Mouse (Mus musculus) heart, postnatal 25 days (tissue): ENCODE measurements around the gene Tspoap1. TPM values are rescaled to one million over a fixed set of nuclear protein-coding genes. Genes with fewer than 3 reads are reported as not detected.

ENCODE experiments used
- DNase-seq: peaks from one replicate; pipeline ENCODE4 v3.0.0; 2022; ENCODE audit warnings: low spot score
- intact Hi-C: fragments of 180-260 bp; cut with DNase I; formaldehyde crosslinking; loops from one replicate; pipeline ENCODE4 v1.15.1; 2025
- total RNA-seq, 2 experiments: library from RNA; stranded (reverse); gene quantifications; 2 replicates each; pipeline ENCODE4 v1.2.3; 2021

The Tspoap1 gene
- under 1 TPM; 0.14 to 0.42 TPM for total RNA-seq

DNA sequence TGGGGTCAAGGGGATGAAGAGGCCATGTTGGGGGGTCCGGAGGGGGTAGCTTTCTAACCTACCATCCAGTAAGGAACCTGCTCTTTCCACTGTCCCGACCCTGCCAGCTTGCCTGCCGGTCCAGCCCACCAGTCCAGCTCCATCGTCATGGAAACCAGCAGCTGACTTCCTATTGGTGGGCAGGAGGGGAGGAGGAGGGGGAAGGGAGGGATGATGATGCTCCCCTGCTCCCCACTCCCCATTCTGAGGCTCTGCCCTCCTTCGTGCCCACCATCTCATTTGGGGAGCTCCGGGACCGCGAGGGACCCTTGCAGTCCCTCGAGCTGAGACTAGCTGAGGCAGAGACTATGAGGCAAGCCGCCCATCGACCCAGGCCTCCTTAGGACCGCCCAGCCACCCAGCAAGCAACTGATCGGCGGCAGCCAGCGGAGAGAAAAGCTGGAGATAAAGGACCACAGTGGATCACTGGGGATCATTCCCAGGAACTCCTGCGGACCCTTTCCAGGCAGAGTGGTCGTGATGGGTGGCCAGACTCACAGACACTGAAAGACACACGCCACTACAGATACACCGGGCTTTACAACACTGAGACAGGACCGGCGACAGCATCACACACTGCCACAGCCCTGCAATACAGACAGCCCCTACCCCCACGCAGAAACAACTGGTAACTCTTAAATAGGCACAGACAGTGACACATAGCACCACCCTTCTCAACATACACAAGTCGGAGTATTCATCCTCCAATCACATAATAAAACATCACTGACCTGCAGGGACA lies at the start of gene Tspoap1:
Tspoap1 (plus strand) TSS at position 241 of the 781 bp plus-strand sequence.
- intact Hi-C loops: no loop called here
- no peak for DNase-seq

- DNase-seq: no peak
Observed at GRCm38 (mm10) chr11:87712188-87712587, 48.2 kb upstream of the Tspoap1 start.

GRCm38 (mm10) chr11:87715999-87716398 lies 44.3 kb upstream of the Tspoap1 start:
- DNase-seq: no peak

More at GRCm38 (mm10) chr11:87712188-87712587, 48.2 kb upstream of the Tspoap1 start:
- intact Hi-C loops: no loop called here

DNA sequence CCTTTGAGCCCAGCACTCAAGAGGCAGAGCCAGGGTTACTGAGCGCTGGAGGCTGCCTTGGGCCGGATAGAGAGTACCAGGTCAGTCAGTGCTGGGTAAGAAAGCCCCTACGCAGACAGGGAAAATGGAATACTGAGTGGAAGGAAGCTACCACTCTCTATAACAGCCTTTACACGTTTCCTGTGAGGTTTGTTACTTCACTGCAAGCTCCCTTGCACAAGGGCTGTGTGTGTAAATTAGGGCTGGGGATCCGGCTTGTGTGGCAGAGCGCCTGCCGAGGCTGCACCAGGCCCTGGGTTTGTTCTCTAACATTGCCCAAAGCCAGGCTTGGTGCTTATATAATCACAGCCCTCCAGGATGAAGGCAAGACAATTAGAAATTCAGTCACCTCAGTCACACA lies 40.8 kb upstream of the Tspoap1 start:
- intact Hi-C loops: no loop called here
- no peak for DNase-seq

More at GRCm38 (mm10) chr11:87715999-87716398, 44.3 kb upstream of the Tspoap1 start:
- intact Hi-C loops: no loop called here

GRCm38 (mm10) chr11:87720324-87720723 lies 40.0 kb upstream of the Tspoap1 start:
- intact Hi-C loops: no loop called here
- DNase-seq: no peak

- intact Hi-C loops: no loop called here
- DNase-seq: no peak
Observed at GRCm38 (mm10) chr11:87720839-87721238, 39.5 kb upstream of the Tspoap1 start.

GRCm38 (mm10) chr11:87722168-87722567 lies 38.2 kb upstream of the Tspoap1 start:
- no peak for DNase-seq
- intact Hi-C loops: no loop called here

DNA sequence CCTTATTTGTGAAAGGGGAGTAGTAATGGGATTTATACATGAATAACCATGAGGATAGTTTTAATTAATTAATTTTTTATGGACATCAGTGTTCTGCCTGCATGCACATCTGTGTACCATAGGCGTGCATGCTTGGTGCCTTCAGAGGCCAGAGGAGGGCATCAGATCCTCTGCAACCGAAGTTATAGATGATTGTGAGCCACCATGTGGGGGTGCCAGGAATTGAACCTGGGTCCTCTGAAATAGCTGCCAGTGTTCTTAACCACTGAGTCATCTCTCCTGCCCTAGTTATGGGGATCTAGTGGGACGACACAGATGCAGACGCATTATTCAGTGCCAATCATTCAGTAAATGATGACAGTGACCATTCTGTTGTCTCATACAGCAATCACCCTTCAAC lies 37.5 kb upstream of the Tspoap1 start:
- no peak for DNase-seq

DNA sequence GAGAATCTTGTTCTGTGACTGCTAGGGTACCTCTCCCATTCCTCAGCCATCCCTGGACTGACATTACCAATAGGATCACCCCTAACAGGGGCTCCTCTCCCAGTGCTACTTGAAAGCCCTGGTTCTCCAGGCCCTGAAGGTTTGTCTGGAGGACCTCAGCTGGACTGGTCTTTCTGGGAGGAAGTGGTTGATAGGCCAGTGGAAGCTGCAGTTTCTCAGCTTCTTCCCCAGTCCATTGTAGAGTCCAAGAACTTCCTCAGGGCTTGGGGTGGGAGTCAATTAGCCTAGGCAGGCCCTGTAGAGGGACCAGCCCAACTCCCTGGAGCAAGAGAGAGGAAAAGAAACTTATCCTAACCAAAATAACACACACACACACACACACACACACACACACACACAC lies 34.8 kb upstream of the Tspoap1 start:
- DNase-seq: no peak
- intact Hi-C loops: no loop called here

More for the DNA sequence above, 37.5 kb upstream of the Tspoap1 start:
- intact Hi-C loops: no loop called here

GRCm38 (mm10) chr11:87725964-87726562 lies 34.3 kb upstream of the Tspoap1 start:
- DNase-seq: no peak
- intact Hi-C loops: no loop called here

DNA sequence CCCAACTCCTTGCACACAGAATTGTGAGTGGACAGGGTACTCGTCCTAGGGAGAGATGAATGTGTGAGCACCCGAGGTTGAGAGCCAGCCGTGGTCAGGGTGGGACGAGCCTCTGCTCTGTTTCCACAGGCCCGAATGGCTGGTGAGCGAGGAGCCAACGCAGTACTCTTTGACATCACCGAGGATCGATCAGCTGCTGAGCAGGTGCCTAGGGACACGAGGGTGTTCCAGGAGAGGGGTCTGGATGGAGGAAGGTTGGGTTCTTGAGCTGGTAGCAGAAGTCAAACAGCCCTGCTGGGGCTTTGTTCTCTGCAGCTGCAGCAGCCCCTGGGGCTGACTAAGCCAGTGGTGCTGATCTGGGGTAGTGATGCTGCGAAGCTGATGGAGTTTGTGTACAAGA lies 33.3 kb upstream of the Tspoap1 start:
- no peak for DNase-seq
- intact Hi-C loops: no loop called here

- intact Hi-C loops: no loop called here
- DNase-seq: no peak
Observed at GRCm38 (mm10) chr11:87727471-87727870, 32.9 kb upstream of the Tspoap1 start.

GRCm38 (mm10) chr11:87728850-87729592 lies 31.3 kb upstream of the Tspoap1 start:
- DNase-seq: no peak
- intact Hi-C loops: no loop called here

- intact Hi-C loops: no loop called here
Observed at GRCm38 (mm10) chr11:87729593-87730185, 30.7 kb upstream of the Tspoap1 start.

GRCm38 (mm10) chr11:87730652-87731310 lies 29.6 kb upstream of the Tspoap1 start:
- intact Hi-C loops: no loop called here
- DNase-seq: no peak

More at GRCm38 (mm10) chr11:87729593-87730185, 30.7 kb upstream of the Tspoap1 start:
- no peak for DNase-seq

GRCm38 (mm10) chr11:87734346-87734745 lies 26.0 kb upstream of the Tspoap1 start:
- intact Hi-C loops: no loop called here
- no peak for DNase-seq

DNA sequence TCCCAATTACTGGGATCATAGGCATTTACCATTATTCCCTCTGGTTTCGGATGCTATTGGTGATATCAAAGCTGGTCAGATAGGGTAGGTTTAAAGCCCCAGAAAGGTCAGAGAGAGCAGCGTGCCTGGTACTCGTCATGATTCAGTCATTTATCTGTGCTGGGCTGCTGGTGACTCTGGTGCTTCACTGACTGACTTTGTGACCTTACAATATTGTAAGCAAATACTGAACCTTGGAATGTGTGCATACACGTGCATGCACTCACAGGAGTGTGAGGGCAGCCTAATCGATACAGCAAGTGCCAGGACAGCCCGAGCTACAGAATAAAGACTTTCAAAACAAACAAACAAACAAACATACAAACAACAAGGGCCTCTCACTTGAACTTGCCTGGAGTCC lies 24.6 kb upstream of the Tspoap1 start:
- no peak for DNase-seq
- intact Hi-C loops: no loop called here

GRCm38 (mm10) chr11:87736647-87737134 lies 23.6 kb upstream of the Tspoap1 start:
- intact Hi-C loops: no loop called here
- DNase-seq: peak; percentile 36

GRCm38 (mm10) chr11:87737175-87737740 lies 23.1 kb upstream of the Tspoap1 start, which contains the start of gene Supt4a:
Supt4a (plus strand) TSS chr11:87737552.
- intact Hi-C loops: no loop called here
- peak; percentile 89 for DNase-seq
